Mouse (Mus musculus) MEL (cell line): ENCODE results near the gene Phf13. TPM values are rescaled to one million over a fixed set of nuclear protein-coding genes. Genes with fewer than 3 reads are reported as not detected.
A peak's percentile ranks its signal among the peaks of the same experiment; 100 is the strongest.

ENCODE experiments used
- DNase-seq: peaks from one replicate; pipeline ENCODE4 v3.0.0; 2011; ENCODE audit warnings: low read depth, low spot score
- H3K27ac ChIP-seq: 2 replicates; pipeline ENCODE4 v1.5.1; 2012; ENCODE audit warnings: low read depth, mild to moderate bottlenecking, control low read depth, low read length, moderate library complexity; ENCODE audit not compliant: control insufficient read depth
- H3K27me3 ChIP-seq, 2 experiments: fragments of 150-350 bp in 1 of 2; sonication (generic) in 1 of 2; 2 replicates each; pipeline ENCODE4 v1.6.1; 2012; ENCODE audit warnings: low read length in 2 of 2, mild to moderate bottlenecking in 2 of 2, improper control_type of control experiment in 1 of 2, moderate library complexity in 1 of 2; ENCODE audit not compliant: insufficient read depth in 2 of 2, control insufficient read depth in 1 of 2
- H3K36me3 ChIP-seq, 2 experiments: 2 replicates each; pipeline ENCODE4 v1.6.1; 2012 to 2014; ENCODE audit warnings: low read length in 2 of 2, improper control_type of control experiment in 1 of 2, inconsistent platforms in 1 of 2, mild to moderate bottlenecking in 1 of 2; ENCODE audit not compliant: insufficient read depth in 2 of 2, control insufficient read depth in 1 of 2
- H3K4me1 ChIP-seq, 2 experiments: fragments of 150-350 bp in 1 of 2; sonication (generic) in 1 of 2; 2 replicates each; pipeline ENCODE4 v1.6.1; 2012; ENCODE audit warnings: low read length in 2 of 2, improper control_type of control experiment in 1 of 2, mild to moderate bottlenecking in 1 of 2; ENCODE audit not compliant: insufficient read depth in 2 of 2, control insufficient read depth in 1 of 2
- H3K4me3 ChIP-seq, 2 experiments: fragments of 150-350 bp in 1 of 2; sonication (generic) in 1 of 2; 2 replicates each; pipeline ENCODE4 v1.5.1; 2012; ENCODE audit warnings: low read depth in 2 of 2, low read length in 2 of 2, mild to moderate bottlenecking in 2 of 2, moderate library complexity in 2 of 2, control low read depth in 1 of 2, improper control_type of control experiment in 1 of 2; ENCODE audit not compliant: control insufficient read depth in 1 of 2, insufficient read depth in 1 of 2
- H3K79me2 ChIP-seq: 2 replicates; pipeline ENCODE4 v1.6.1; 2012; ENCODE audit warnings: mild to moderate bottlenecking, low read length, moderate library complexity; ENCODE audit not compliant: control insufficient read depth, poor library complexity, insufficient read depth
- H3K9ac ChIP-seq: 2 replicates; pipeline ENCODE4 v1.6.1; 2012; ENCODE audit warnings: low read depth, mild to moderate bottlenecking, control low read depth, low read length, moderate library complexity; ENCODE audit not compliant: control insufficient read depth, poor library complexity, severe bottlenecking
- H3K9me3 ChIP-seq: fragments of 150-350 bp; sonication (generic); replicated peaks from 2 replicates; pipeline ENCODE4 v1.6.1; 2012; ENCODE audit warnings: mild to moderate bottlenecking, low read length, improper control_type of control experiment, moderate library complexity; ENCODE audit not compliant: insufficient read depth
- BHLHE40 ChIP-seq: IDR thresholded peaks from 2 replicates; pipeline ENCODE4 v1.6.1; 2012; ENCODE audit warnings: low read depth, mild to moderate bottlenecking, inconsistent platforms, low read length, improper control_type of control experiment, borderline replicate concordance
- CTCF ChIP-seq, 3 experiments: IDR thresholded peaks in 2 of 3; conservative IDR thresholded peaks in 1 of 3; 2 replicates each; pipeline ENCODE4 v1.5.1; 2011 to 2012; ENCODE audit warnings: low read length in 3 of 3, low read depth in 2 of 3, mild to moderate bottlenecking in 2 of 3, improper control_type of control experiment in 1 of 3, inconsistent platforms in 1 of 3, mixed read lengths in 1 of 3, moderate library complexity in 1 of 3; ENCODE audit not compliant: control insufficient read depth in 1 of 3, insufficient read depth in 1 of 3, poor library complexity in 1 of 3, severe bottlenecking in 1 of 3
- ELF1 ChIP-seq: IDR thresholded peaks from 2 replicates; pipeline ENCODE4 v1.6.1; 2014; ENCODE audit warnings: low read depth, mild to moderate bottlenecking, inconsistent platforms, low read length, improper control_type of control experiment, moderate library complexity
- GABPA ChIP-seq: IDR thresholded peaks from 2 replicates; pipeline ENCODE4 v1.6.1; 2012; ENCODE audit warnings: low read depth, mild to moderate bottlenecking, inconsistent platforms, low read length, improper control_type of control experiment, moderate library complexity
- JUND ChIP-seq: IDR thresholded peaks from 2 replicates; pipeline ENCODE4 v1.6.1; 2011; ENCODE audit warnings: low read depth, mild to moderate bottlenecking, improper control_type of control experiment, low read length
- KAT2A ChIP-seq: conservative IDR thresholded peaks from 2 replicates; pipeline ENCODE4 v1.6.1; 2012; ENCODE audit warnings: low read depth, low read length, improper control_type of control experiment, inconsistent platforms
- MAFK ChIP-seq: IDR thresholded peaks from 2 replicates; pipeline ENCODE4 v1.6.1; 2011; ENCODE audit warnings: low read depth, mild to moderate bottlenecking, low read length, improper control_type of control experiment, borderline replicate concordance
- MAZ ChIP-seq: IDR thresholded peaks from 2 replicates; pipeline ENCODE4 v1.6.1; 2012; ENCODE audit warnings: low read depth, mild to moderate bottlenecking, inconsistent platforms, low read length, improper control_type of control experiment
- MYC ChIP-seq: IDR thresholded peaks from 2 replicates; pipeline ENCODE4 v1.6.1; 2011; ENCODE audit warnings: low read depth, mild to moderate bottlenecking, low read length, improper control_type of control experiment, moderate library complexity
- POLR2A ChIP-seq, 2 experiments: IDR thresholded peaks; 2 replicates each; pipeline ENCODE4 v1.6.1; 2011 to 2012; ENCODE audit warnings: low read length in 2 of 2, mild to moderate bottlenecking in 2 of 2, control low read depth in 1 of 2, improper control_type of control experiment in 1 of 2, low read depth in 1 of 2, moderate library complexity in 1 of 2; ENCODE audit not compliant: control insufficient read depth in 1 of 2, insufficient read depth in 1 of 2, poor library complexity in 1 of 2
- RAD21 ChIP-seq: IDR thresholded peaks from 2 replicates; pipeline ENCODE4 v1.6.1; 2011; ENCODE audit warnings: mild to moderate bottlenecking, low read depth, low read length, improper control_type of control experiment
- SIN3A ChIP-seq: IDR thresholded peaks from 2 replicates; pipeline ENCODE4 v1.6.1; 2012; ENCODE audit warnings: low read length, improper control_type of control experiment, inconsistent platforms
- SMC3 ChIP-seq: IDR thresholded peaks from 2 replicates; pipeline ENCODE4 v1.6.1; 2011; ENCODE audit warnings: low read depth, low read length, improper control_type of control experiment
- TBP ChIP-seq: IDR thresholded peaks from 2 replicates; pipeline ENCODE4 v1.8.0; 2011; ENCODE audit warnings: low read depth, low read length, improper control_type of control experiment
- TCF12 ChIP-seq: IDR thresholded peaks from 2 replicates; pipeline ENCODE4 v1.6.1; 2014; ENCODE audit warnings: low read depth, mild to moderate bottlenecking, inconsistent platforms, low read length, improper control_type of control experiment, moderate library complexity
- UBTF ChIP-seq: IDR thresholded peaks from 2 replicates; pipeline ENCODE4 v1.6.1; 2012; ENCODE audit warnings: low read depth, mild to moderate bottlenecking, inconsistent platforms, low read length, improper control_type of control experiment, moderate library complexity, borderline replicate concordance; ENCODE audit not compliant: insufficient read depth
- USF1 ChIP-seq: IDR thresholded peaks from 2 replicates; pipeline ENCODE4 v1.6.1; 2014; ENCODE audit warnings: low read depth, mild to moderate bottlenecking, inconsistent platforms, low read length, improper control_type of control experiment, moderate library complexity
- ZC3H11A ChIP-seq: IDR thresholded peaks from 2 replicates; pipeline ENCODE4 v1.6.1; 2012; ENCODE audit warnings: low read depth, mild to moderate bottlenecking, inconsistent platforms, low read length, improper control_type of control experiment
- ZMIZ1 ChIP-seq: IDR thresholded peaks from 2 replicates; pipeline ENCODE4 v1.6.1; 2012; ENCODE audit warnings: low read depth, mild to moderate bottlenecking, inconsistent platforms, low read length, improper control_type of control experiment, moderate library complexity
- polyA plus RNA-seq, 2 experiments: library from polyadenylated mRNA; stranded (reverse) in 1 of 2; unstranded in 1 of 2; fragments of >175 nt in 1 of 2; fragments of >200 nt in 1 of 2; gene quantifications; 2 replicates each; pipeline versions ENCODE4 v1.2.1 to v1.2.4; 2012; ENCODE audit warnings: low replicate concordance in 2 of 2, low read depth in 1 of 2; ENCODE audit not compliant: insufficient read length in 2 of 2, insufficient read depth in 1 of 2, missing spikeins in 1 of 2
- total RNA-seq: library from RNA; depleted of rRNA; stranded (reverse); fragments of 300-350 nt; gene quantifications from 2 replicates; pipeline ENCODE4 v1.2.3, GENCODE M21; 2012

Gene Phf13
- total and polyA plus RNA-seq, 3 experiments, result 2.0 to 6.6 TPM; not detected in 1

- Histone ChIP-seq H3K27me3 (no peaks in the 10 kb centered on the region), H3K4me3 (no peak overlapping the region), H3K9ac (no peak overlapping the region), H3K27ac (no peak overlapping the region), H3K79me2 (peaks cover 30% of the 10 kb centered on the region), H3K9me3 (no peaks in the 10 kb centered on the region), H3K36me3 (peaks cover 0 to 15% of the 10 kb centered on the region in 2 experiments; a peak in 2 of 4 replicates), H3K4me1 (peaks cover 0 to 22% of the 10 kb centered on the region in 2 experiments; a peak in 3 of 4 replicates)
- no peak for TF ChIP-seq ELF1
- no peak for TF ChIP-seq ZC3H11A
- DNase-seq, result no peak
Observed at GRCm38 (mm10) chr4:152022506-152022905, 26.4 kb upstream of the Phf13 start.

- H3K27me3 ChIP-seq, result no peaks in the 10 kb centered on the region
- H3K9ac ChIP-seq, result no peak overlapping the region
- DNase-seq, result no peak
- H3K27ac ChIP-seq, result no peak overlapping the region
- H3K4me3 ChIP-seq, result no peak overlapping the region
- H3K4me1 ChIP-seq, result peaks cover 0 to 21% of the 10 kb centered on the region in 2 experiments; a peak in 3 of 4 replicates
- peaks cover 23% of the 10 kb centered on the region for H3K79me2 ChIP-seq
- no peaks in the 10 kb centered on the region for H3K9me3 ChIP-seq
- H3K36me3 ChIP-seq, result peaks cover 0 to 14% of the 10 kb centered on the region in 2 experiments; a peak in 2 of 4 replicates
- 0 out of 2 replicates have a peak, but pooled peaks have one; percentile 25 for TF ChIP-seq MAFK
- TF ChIP-seq RAD21, result no peak
- TF ChIP-seq CTCF (IDR thresholded peaks at IDR 0.05 in 2 of 3, conservative IDR thresholded peaks at IDR 0.05 in 1 of 3; ENCODE audit: control insufficient read depth in 1 of 3, insufficient read depth in 1 of 3, low read depth in 2 of 3, low read length in 3 of 3, poor library complexity in 1 of 3, severe bottlenecking in 1 of 3), result peak in 2 of 3 experiments; percentile 6 to 26; a peak in 2 of 6 replicates
- TF ChIP-seq, all 39 proteins: peak for 2
Observed at GRCm38 (mm10) chr4:152021568-152022097, 25.6 kb upstream of the Phf13 start.

GRCm38 (mm10) chr4:152020024-152020423 lies 24.0 kb upstream of the Phf13 start:
- no peak overlapping the region for H3K27ac ChIP-seq
- DNase-seq, result no peak
- peaks cover 8% of the 10 kb centered on the region for H3K79me2 ChIP-seq
- no peak for TF ChIP-seq ZMIZ1
- TF ChIP-seq TCF12, result no peak
- no peak for TF ChIP-seq MAZ
- no peak for TF ChIP-seq ZC3H11A
- no peak for TF ChIP-seq USF1
- TF ChIP-seq MYC, result no peak
- TF ChIP-seq SIN3A, result no peak
- TF ChIP-seq BHLHE40, result no peak
- TF ChIP-seq UBTF, result no peak
- no peak for TF ChIP-seq GABPA
- no peak for TF ChIP-seq POLR2A (IDR thresholded peaks at IDR 0.05; ENCODE audit: control insufficient read depth in 1 of 2, insufficient read depth in 1 of 2, low read depth in 1 of 2, low read length in 2 of 2, poor library complexity in 1 of 2)
- no peak for TF ChIP-seq TBP
- no peak for TF ChIP-seq KAT2A
- no peak for TF ChIP-seq JUND
- TF ChIP-seq SMC3, result no peak
- H3K36me3 ChIP-seq, result peaks cover under 1 to 2% of the 10 kb centered on the region in 2 experiments; a peak in 1 of 4 replicates
- H3K27me3 ChIP-seq, result no peaks in the 10 kb centered on the region
- H3K9ac ChIP-seq, result no peak overlapping the region
- H3K9me3 ChIP-seq, result no peaks in the 10 kb centered on the region
- no peak overlapping the region for H3K4me3 ChIP-seq
- H3K4me1 ChIP-seq, result peaks cover 0 to 6% of the 10 kb centered on the region in 2 experiments; a peak in 1 of 4 replicates
